Mouse (Mus musculus) forebrain, postnatal 0 days (tissue): ENCODE data around the gene Rnf183. TPM values are rescaled to one million over a fixed set of nuclear protein-coding genes. Genes with fewer than 3 reads are reported as not detected.
A peak's percentile ranks its signal among the peaks of the same experiment; 100 is the strongest.

ENCODE experiments used
- ATAC-seq: fragments of 200-750 bp; cut with Nextera tagmentation; 2 replicates; pipeline ENCODE4 v1.8.0; 2017; ENCODE audit warnings: mild to moderate bottlenecking, moderate library complexity
- DNase-seq: peaks from one replicate; pipeline ENCODE4 v3.0.0-alpha.2; 2015
- H3K27ac ChIP-seq: fragments of 300-500 bp; sonication (generic); 2 replicates; pipeline ENCODE4 v1.5.1; 2014; ENCODE audit warnings: low read depth, mild to moderate bottlenecking, antibody characterized with exemption, low read length, moderate library complexity, mixed read lengths
- H3K27me3 ChIP-seq: fragments of 300-500 bp; sonication (generic); 2 replicates; pipeline ENCODE4 v1.6.1; 2014; ENCODE audit warnings: mild to moderate bottlenecking, low read length, mixed read lengths; ENCODE audit not compliant: insufficient read depth
- H3K36me3 ChIP-seq: fragments of 300-500 bp; sonication (generic); 2 replicates; pipeline ENCODE4 v1.6.1; 2014; ENCODE audit warnings: mild to moderate bottlenecking, moderate library complexity; ENCODE audit not compliant: insufficient read depth
- H3K4me1 ChIP-seq: fragments of 300-500 bp; sonication (generic); 2 replicates; pipeline ENCODE4 v1.6.1; 2014; ENCODE audit warnings: antibody characterized with exemption; ENCODE audit not compliant: insufficient read depth
- H3K4me2 ChIP-seq: fragments of 300-500 bp; sonication (generic); 2 replicates; pipeline ENCODE4 v1.6.1; 2014; ENCODE audit warnings: low read depth, mild to moderate bottlenecking, moderate library complexity
- H3K4me3 ChIP-seq: fragments of 300-500 bp; sonication (generic); 2 replicates; pipeline ENCODE4 v1.5.1; 2014; ENCODE audit warnings: low read depth, low read length, mixed read lengths
- H3K9ac ChIP-seq: fragments of 300-500 bp; sonication (generic); 2 replicates; pipeline ENCODE4 v1.6.1; 2014; ENCODE audit warnings: mild to moderate bottlenecking
- H3K9me3 ChIP-seq: fragments of 300-500 bp; sonication (generic); 2 replicates; pipeline ENCODE4 v1.6.1; 2016; ENCODE audit warnings: low read length
- CTCF ChIP-seq: sonication (generic); IDR thresholded peaks from 2 replicates; pipeline ENCODE4 v1.5.1; 2016; ENCODE audit warnings: antibody characterized with exemption, control low read depth, low read depth
- WGBS: fragments of 180-500 bp; shearing (Covaris S2); extraction: QIAGEN DNeasy Blood & Tissue Kit; methylation state at CpG from one replicate; pipeline ENCODE4 v1.1.7; 2014; 5-methylcytosine and 5-hydroxymethylcytosine counted together
- polyA plus RNA-seq: library from polyadenylated mRNA; unstranded; fragments of >200 nt; fragmentation: Nextera tagmentation; extraction: Ambion mirVana; gene quantifications from 2 replicates; pipeline ENCODE4 v1.2.1, GENCODE M21; 2015
- total RNA-seq: library from RNA; depleted of rRNA; stranded (reverse); fragments of >200 nt; gene quantifications from 2 replicates; pipeline ENCODE4 v1.2.3, GENCODE M21; 2014

The Rnf183 gene
- total and polyA plus RNA-seq, 2 experiments from 2014 or later: 0.31 to 1.3 TPM

GRCm38 (mm10) chr4:62475131-62475530, 40.1 kb upstream of the Rnf183 start:
- ATAC-seq (no peak), DNase-seq (no peak)
- Histone ChIP-seq H3K27ac (no peak overlapping the region), H3K4me1 (peaks cover 6% of the 10 kb centered on the region; the same call in 1 of the 2 replicates), H3K27me3 (peaks cover 16% of the 10 kb centered on the region), H3K4me2 (no peak overlapping the region), H3K4me3 (no peak overlapping the region), H3K9ac (no peak overlapping the region), H3K9me3 (no peaks in the 10 kb centered on the region), H3K36me3 (no peaks in the 10 kb centered on the region)
- TF ChIP-seq CTCF: no peak
- WGBS: 70% methylated on average over 2 of the region's 2 CpGs

GRCm38 (mm10) chr4:62472071-62472470, 37.0 kb upstream of the Rnf183 start:
- no peak for DNase-seq
- no peaks in the 10 kb centered on the region for H3K9me3 ChIP-seq
- no peak overlapping the region for H3K4me3 ChIP-seq
- H3K27ac ChIP-seq: no peak overlapping the region
- no peaks in the 10 kb centered on the region for H3K36me3 ChIP-seq
- 0 out of 2 replicates have a peak, but pooled peaks cover 3% of the 10 kb centered on the region for H3K4me1 ChIP-seq
- WGBS: 90% methylated on average over 2 of the region's 2 CpGs
- no peaks in the 10 kb centered on the region for H3K27me3 ChIP-seq
- H3K4me2 ChIP-seq: no peak overlapping the region
- no peak overlapping the region for H3K9ac ChIP-seq
- ATAC-seq: no peak
- TF ChIP-seq CTCF: no peak

GRCm38 (mm10) chr4:62470598-62471051, 35.6 kb upstream of the Rnf183 start, which contains the start of gene Wdr31:
Gene Wdr31, minus strand, starts transcription at chr4:62470896.
- H3K9ac ChIP-seq: peak within 1 kb of the TSS; percentile 57
- ATAC-seq: peak; percentile 99
- peak within 1 kb of the TSS; percentile 56 for H3K4me3 ChIP-seq
- H3K9me3 ChIP-seq: no peaks in the 10 kb centered on the region
- no peaks in the 10 kb centered on the region for H3K36me3 ChIP-seq
- no peak for TF ChIP-seq CTCF
- peak within 1 kb of the TSS; percentile 67 for H3K4me2 ChIP-seq
- no peaks in the 10 kb centered on the region for H3K27me3 ChIP-seq
- H3K27ac ChIP-seq: 0 out of 2 replicates have a peak within 1 kb of the TSS, but pooled peaks have one; percentile 57
- DNase-seq: peak; percentile 94
- H3K4me1 ChIP-seq: 0 out of 2 replicates have a peak, but pooled peaks cover 3% of the 10 kb centered on the region
- under 1% methylated on average over 30 of the region's 30 CpGs for WGBS

DNA sequence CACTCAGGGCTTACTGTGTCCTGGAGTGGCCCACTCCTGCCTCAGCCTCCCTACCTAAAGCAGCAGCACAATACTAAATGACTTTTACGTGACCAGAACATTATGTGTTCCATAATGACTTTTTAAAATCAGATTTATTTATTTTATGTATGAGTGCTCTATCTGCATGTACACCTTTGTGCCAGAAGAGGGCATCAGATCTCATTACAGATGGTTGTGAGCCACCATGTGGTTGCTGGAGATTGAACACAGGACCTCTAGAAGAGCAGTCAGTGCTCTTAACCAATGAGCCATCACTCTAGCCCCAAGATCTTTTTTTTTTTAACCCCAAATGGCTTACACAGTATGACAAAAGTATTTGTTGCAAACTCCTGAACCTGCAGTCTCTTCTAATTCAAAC, 33.1 kb upstream of the Rnf183 start:
- no peaks in the 10 kb centered on the region for H3K27me3 ChIP-seq
- no peak overlapping the region for H3K27ac ChIP-seq
- 0 out of 2 replicates have a peak, but pooled peaks cover 3% of the 10 kb centered on the region for H3K4me1 ChIP-seq
- ATAC-seq (no peak), DNase-seq (no peak)
- H3K36me3 ChIP-seq: no peaks in the 10 kb centered on the region
- 96% methylated on average over 1 of the region's 1 CpGs for WGBS
- H3K4me2 ChIP-seq: no peak overlapping the region
- H3K4me3 ChIP-seq: no peak overlapping the region
- no peaks in the 10 kb centered on the region for H3K9me3 ChIP-seq
- H3K9ac ChIP-seq: no peak overlapping the region
- TF ChIP-seq CTCF: peak; percentile 31

GRCm38 (mm10) chr4:62463124-62463523, 28.1 kb upstream of the Rnf183 start:
- peaks cover 6% of the 10 kb centered on the region; the same call in 1 of the 2 replicates for H3K36me3 ChIP-seq
- 81% methylated on average over 2 of the region's 2 CpGs for WGBS
- no peak for TF ChIP-seq CTCF
- H3K27ac ChIP-seq: no peak overlapping the region
- DNase-seq (no peak), ATAC-seq (no peak)
- H3K4me3 ChIP-seq: no peak overlapping the region
- no peaks in the 10 kb centered on the region for H3K9me3 ChIP-seq
- no peak overlapping the region for H3K4me2 ChIP-seq
- no peak overlapping the region for H3K9ac ChIP-seq
- no peaks in the 10 kb centered on the region for H3K27me3 ChIP-seq
- H3K4me1 ChIP-seq: no peaks in the 10 kb centered on the region

- no peak for TF ChIP-seq CTCF
- DNase-seq (no peak), ATAC-seq (no peak)
- no peak overlapping the region for H3K4me3 ChIP-seq
- no peak overlapping the region for H3K27ac ChIP-seq
- H3K4me2 ChIP-seq: no peak overlapping the region
- H3K9ac ChIP-seq: no peak overlapping the region
- peaks cover 11% of the 10 kb centered on the region for H3K36me3 ChIP-seq
- H3K4me1 ChIP-seq: no peaks in the 10 kb centered on the region
- H3K9me3 ChIP-seq: no peaks in the 10 kb centered on the region
- H3K27me3 ChIP-seq: no peaks in the 10 kb centered on the region
- 92% methylated on average over 8 of the region's 8 CpGs for WGBS
Observed at GRCm38 (mm10) chr4:62460348-62460747, 25.3 kb upstream of the Rnf183 start.

DNA sequence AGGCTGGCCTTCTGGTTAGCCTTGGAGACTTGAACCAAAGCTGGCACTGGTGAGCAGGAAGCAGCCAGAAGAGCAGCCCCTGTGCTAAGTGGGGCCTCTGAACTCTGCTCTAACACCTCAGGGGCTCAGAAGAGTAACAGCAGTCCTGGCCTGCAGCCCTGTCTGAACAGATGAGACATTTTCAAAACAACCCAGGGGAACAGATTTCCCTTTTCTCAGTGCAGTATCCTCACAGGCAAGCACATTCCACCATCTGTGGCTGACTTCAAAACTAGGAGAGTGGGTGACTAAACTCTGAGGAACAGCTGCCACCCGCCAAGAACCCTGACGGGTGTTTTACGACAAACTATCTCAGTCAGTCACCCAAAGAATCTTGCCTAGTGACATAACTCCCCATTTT, 24.0 kb upstream of the Rnf183 start:
- no peak overlapping the region for H3K27ac ChIP-seq
- H3K4me1 ChIP-seq: no peaks in the 10 kb centered on the region
- DNase-seq: peak; percentile 68
- no peak for TF ChIP-seq CTCF
- no peak overlapping the region for H3K4me2 ChIP-seq
- no peaks in the 10 kb centered on the region for H3K9me3 ChIP-seq
- no peak overlapping the region for H3K4me3 ChIP-seq
- H3K36me3 ChIP-seq: peaks cover 11% of the 10 kb centered on the region
- no peak overlapping the region for H3K9ac ChIP-seq
- ATAC-seq: peak; percentile 87
- H3K27me3 ChIP-seq: no peaks in the 10 kb centered on the region
- 52% methylated on average over 3 of the region's 3 CpGs for WGBS
